Mouse (Mus musculus) embryonic fibroblast, embryonic 13.5 days (primary cell): Measurements from ENCODE around the gene 0610012G03Rik.

Experiments used
- CTCF ChIP-seq: IDR thresholded peaks from 2 replicates; pipeline ENCODE4 v1.5.1; 2011; ENCODE audit warnings: mild to moderate bottlenecking, control low read depth, low read length, moderate library complexity, borderline replicate concordance; ENCODE audit not compliant: insufficient read depth
- POLR2A ChIP-seq: IDR thresholded peaks from 2 replicates; pipeline ENCODE4 v1.6.1; 2011; ENCODE audit warnings: low read depth, mild to moderate bottlenecking, control low read depth, low read length, moderate library complexity

GRCm38 (mm10) chr16:31980946-31981345 is 32.7 kb upstream of the 0610012G03Rik start:
- no peak for TF ChIP-seq CTCF
- no peak for TF ChIP-seq POLR2A
